Mouse (Mus musculus) retina, postnatal 1 day (tissue): ENCODE results near the gene Rad50.

Experiments used
- DNase-seq: peaks from one replicate; pipeline ENCODE4 v3.0.0-alpha.2; 2012

Gene Rad50

GRCm38 (mm10) chr11:53706934-53707717, at the start of gene Rad50:
TSS of gene Rad50 (minus strand) at chr11:53707319.
- peak; percentile 94 for DNase-seq

GRCm38 (mm10) chr11:53755011-53755595, 48.0 kb upstream of the Rad50 start:
- no peak for DNase-seq

- DNase-seq, result no peak
These were observed 42.7 kb upstream of the Rad50 start for GRCm38 (mm10) chr11:53749716-53750352.

GRCm38 (mm10) chr11:53749306-53749705, 42.2 kb upstream of the Rad50 start:
- no peak for DNase-seq

- DNase-seq, result no peak
These were observed 41.5 kb upstream of the Rad50 start for GRCm38 (mm10) chr11:53748614-53749013.

GRCm38 (mm10) chr11:53747985-53748384, 40.9 kb upstream of the Rad50 start:
- no peak for DNase-seq

GRCm38 (mm10) chr11:53745260-53745659, 38.1 kb upstream of the Rad50 start:
- DNase-seq, result no peak

- DNase-seq, result peak; percentile 81
These were observed 35.2 kb upstream of the Rad50 start for GRCm38 (mm10) chr11:53742353-53742752.

GRCm38 (mm10) chr11:53737573-53737946, 30.4 kb upstream of the Rad50 start:
- DNase-seq, result peak; percentile 72

- peak; percentile 88 for DNase-seq
These were observed 29.9 kb upstream of the Rad50 start for GRCm38 (mm10) chr11:53736771-53737572.

GRCm38 (mm10) chr11:53735682-53736245, 28.6 kb upstream of the Rad50 start:
- DNase-seq, result peak; percentile 90

- no peak for DNase-seq
These were observed 28.0 kb upstream of the Rad50 start for GRCm38 (mm10) chr11:53734970-53735681.

GRCm38 (mm10) chr11:53734431-53734830, 27.3 kb upstream of the Rad50 start:
- no peak for DNase-seq

- DNase-seq, result peak; percentile 13
These were observed 26.7 kb upstream of the Rad50 start for GRCm38 (mm10) chr11:53733824-53734223.

GRCm38 (mm10) chr11:53732244-53732643, 25.1 kb upstream of the Rad50 start:
- no peak for DNase-seq

- no peak for DNase-seq
These were observed 24.3 kb upstream of the Rad50 start for GRCm38 (mm10) chr11:53731457-53731856.

- DNase-seq, result no peak
These were observed 13.6 kb upstream of the Rad50 start, which contains the start of gene Il5 for GRCm38 (mm10) chr11:53720715-53721114. TSS of gene Il5 (plus strand) at chr11:53720794.

- DNase-seq, result no peak
These were observed 12.6 kb upstream of the Rad50 start for GRCm38 (mm10) chr11:53719701-53720100.

- no peak for DNase-seq
These were observed 545 bp upstream of the Rad50 start for GRCm38 (mm10) chr11:53707718-53708009.

GRCm38 (mm10) chr11:53706236-53706933, 734 bp downstream of the Rad50 start:
- no peak for DNase-seq

GRCm38 (mm10) chr11:53699351-53699750, 7.8 kb downstream of the Rad50 start:
- DNase-seq, result no peak

GRCm38 (mm10) chr11:53698521-53698920, 8.6 kb downstream of the Rad50 start:
- no peak for DNase-seq
